Mouse (Mus musculus) testis, adult 2 months (tissue): ENCODE results near the gene Ap5s1. TPM values are rescaled to one million over a fixed set of nuclear protein-coding genes. Genes with fewer than 3 reads are reported as not detected.

Experiments used
- H3K27ac ChIP-seq: fragments of 200-500 bp; 2 replicates; pipeline ENCODE4 v1.5.1; 2012; ENCODE audit warnings: low read depth, low read length; ENCODE audit not compliant: control insufficient read depth, insufficient read depth
- H3K27me3 ChIP-seq: fragments of 200-500 bp; 2 replicates; pipeline ENCODE4 v1.6.1; 2012; ENCODE audit warnings: mild to moderate bottlenecking, low read length, moderate library complexity; ENCODE audit not compliant: control insufficient read depth, insufficient read depth
- H3K36me3 ChIP-seq: fragments of 200-500 bp; 2 replicates; pipeline ENCODE4 v1.6.1; 2012; ENCODE audit warnings: mild to moderate bottlenecking, low read length; ENCODE audit not compliant: control insufficient read depth, insufficient read depth
- H3K4me1 ChIP-seq: fragments of 200-500 bp; 2 replicates; pipeline ENCODE4 v1.6.1; 2012; ENCODE audit warnings: low read length; ENCODE audit not compliant: control insufficient read depth, insufficient read depth
- H3K4me3 ChIP-seq: fragments of 200-500 bp; 2 replicates; pipeline ENCODE4 v1.5.1; 2012; ENCODE audit warnings: low read depth, mild to moderate bottlenecking, low read length, moderate library complexity, mixed read lengths; ENCODE audit not compliant: control insufficient read depth
- CTCF ChIP-seq: fragments of 200-500 bp; IDR thresholded peaks from 2 replicates; pipeline ENCODE4 v1.5.1; 2012; ENCODE audit warnings: low read depth, mild to moderate bottlenecking, inconsistent platforms, low read length, moderate library complexity; ENCODE audit not compliant: control insufficient read depth, insufficient read depth, insufficient replicate concordance
- POLR2A ChIP-seq: fragments of 200-500 bp; IDR thresholded peaks from 2 replicates; pipeline ENCODE4 v1.6.1; 2012; ENCODE audit warnings: low read depth, mild to moderate bottlenecking, inconsistent platforms, low read length, moderate library complexity; ENCODE audit not compliant: control insufficient read depth
- polyA plus RNA-seq: library from polyadenylated mRNA; depleted of rRNA; stranded (reverse); fragments of >200 nt; gene quantifications from 2 replicates; pipeline ENCODE4 v1.2.3, GENCODE M21; 2012

Gene Ap5s1
- polyA plus RNA-seq, 1 experiment = 12.7 TPM

DNA sequence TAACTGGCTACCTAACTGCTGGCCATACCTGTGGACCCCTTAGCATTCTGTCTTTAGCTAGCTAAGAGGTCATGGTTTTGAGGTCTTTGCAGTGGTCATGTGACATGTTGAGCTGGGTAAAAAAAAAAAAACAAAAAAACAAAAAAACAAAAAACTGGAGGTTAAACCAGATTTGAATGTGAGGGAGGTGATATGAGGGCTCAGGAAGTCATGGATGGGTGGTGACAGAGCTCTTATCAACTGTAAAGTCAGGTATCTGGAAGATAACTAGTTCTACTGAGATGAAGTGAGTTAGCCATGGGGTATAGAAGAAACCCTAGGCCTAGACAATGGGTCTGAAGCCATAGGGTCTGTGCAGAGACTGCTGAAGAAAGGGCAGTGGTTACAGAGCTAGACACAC, 35.3 kb downstream of the Ap5s1 start:
- Histone ChIP-seq H3K27ac (no peak overlapping the region), H3K36me3 (no peaks in the 10 kb centered on the region), H3K4me3 (no peak overlapping the region), H3K27me3 (no peaks in the 10 kb centered on the region), H3K4me1 (no peaks in the 10 kb centered on the region)
- TF ChIP-seq POLR2A (no peak), CTCF (no peak)

DNA sequence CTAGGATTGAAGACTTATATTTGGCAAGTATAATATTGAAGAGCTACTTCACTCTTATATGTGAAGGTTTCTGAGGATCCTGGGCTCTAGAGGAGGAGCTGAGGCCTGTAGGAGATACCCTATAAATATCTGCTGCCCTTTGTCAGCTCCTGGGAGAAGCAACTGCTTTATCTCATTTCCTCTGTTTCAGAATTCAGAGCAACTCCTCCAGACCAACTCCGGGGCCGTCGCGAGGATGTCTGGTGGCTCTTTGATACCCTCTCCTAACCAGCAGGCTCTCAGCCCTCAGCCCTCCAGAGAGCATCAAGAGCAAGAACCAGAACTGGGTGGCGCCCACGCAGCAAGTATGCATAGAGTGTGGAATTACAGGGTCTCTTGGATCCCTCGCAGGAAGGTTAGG, 36.1 kb downstream of the Ap5s1 start:
- no peaks in the 10 kb centered on the region for H3K27me3 ChIP-seq
- TF ChIP-seq CTCF (no peak), POLR2A (no peak)
- H3K4me1 ChIP-seq = no peaks in the 10 kb centered on the region
- no peaks in the 10 kb centered on the region for H3K36me3 ChIP-seq
- no peak overlapping the region for H3K4me3 ChIP-seq
- H3K27ac ChIP-seq = no peak overlapping the region

- H3K27ac ChIP-seq = peak overlapping the region; percentile 42; the same call in 1 of the 2 replicates
- H3K4me1 ChIP-seq = peaks cover 2% of the 10 kb centered on the region
- no peak overlapping the region for H3K4me3 ChIP-seq
- TF ChIP-seq POLR2A = no peak
- peak; percentile 51; the same call in 1 of the 2 replicates for TF ChIP-seq CTCF
- no peaks in the 10 kb centered on the region for H3K36me3 ChIP-seq
- no peaks in the 10 kb centered on the region for H3K27me3 ChIP-seq
Measured at GRCm38 (mm10) chr2:131253681-131254328, 46.9 kb downstream of the Ap5s1 start.

DNA sequence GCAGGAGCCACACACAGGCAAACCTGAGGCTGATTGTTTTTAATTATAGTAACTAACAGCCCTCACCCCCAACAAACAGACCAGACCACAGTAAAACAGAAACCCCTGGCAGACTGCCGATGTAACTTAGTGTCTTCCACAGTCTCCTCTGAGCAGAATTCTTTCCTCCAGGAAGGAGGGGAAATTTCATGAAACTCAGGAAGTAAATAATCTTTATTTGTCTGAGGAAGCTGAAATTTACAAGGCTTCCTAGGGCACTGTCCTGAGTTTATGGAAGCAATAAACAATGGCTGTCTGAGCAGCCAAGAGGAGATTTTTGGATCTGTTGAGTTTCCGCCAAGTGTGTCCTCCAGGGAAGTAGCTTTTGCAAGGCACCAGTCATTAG, 47.4 kb downstream of the Ap5s1 start:
- Histone ChIP-seq H3K4me3 (no peak overlapping the region), H3K4me1 (peaks cover 2% of the 10 kb centered on the region), H3K36me3 (no peaks in the 10 kb centered on the region), H3K27ac (peak overlapping the region; percentile 42), H3K27me3 (no peaks in the 10 kb centered on the region)
- TF ChIP-seq POLR2A (no peak), CTCF (no peak)

DNA sequence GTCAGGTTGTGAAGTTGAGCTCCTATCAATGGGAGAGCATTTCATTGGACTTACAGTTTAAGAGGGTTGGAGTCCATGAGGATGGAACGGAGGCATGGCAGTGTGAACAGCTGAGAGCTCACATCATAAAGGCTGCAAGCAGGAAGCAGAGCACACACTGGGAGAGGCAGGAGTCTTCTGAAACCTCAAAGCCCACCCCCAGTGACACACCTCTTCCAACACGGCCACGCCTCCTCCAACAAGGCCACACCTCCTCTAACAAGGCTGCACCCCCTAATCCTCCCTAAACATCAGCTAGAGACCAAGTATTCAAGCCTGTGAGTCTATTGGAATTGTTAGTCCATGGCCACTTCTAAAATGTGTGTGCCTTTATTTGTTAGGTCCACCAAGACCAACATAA, 48.9 kb downstream of the Ap5s1 start:
- no peaks in the 10 kb centered on the region for H3K27me3 ChIP-seq
- H3K4me3 ChIP-seq = no peak overlapping the region
- H3K36me3 ChIP-seq = no peaks in the 10 kb centered on the region
- H3K4me1 ChIP-seq = peaks cover 6% of the 10 kb centered on the region
- no peak overlapping the region for H3K27ac ChIP-seq
- TF ChIP-seq POLR2A = no peak
- no peak for TF ChIP-seq CTCF

DNA sequence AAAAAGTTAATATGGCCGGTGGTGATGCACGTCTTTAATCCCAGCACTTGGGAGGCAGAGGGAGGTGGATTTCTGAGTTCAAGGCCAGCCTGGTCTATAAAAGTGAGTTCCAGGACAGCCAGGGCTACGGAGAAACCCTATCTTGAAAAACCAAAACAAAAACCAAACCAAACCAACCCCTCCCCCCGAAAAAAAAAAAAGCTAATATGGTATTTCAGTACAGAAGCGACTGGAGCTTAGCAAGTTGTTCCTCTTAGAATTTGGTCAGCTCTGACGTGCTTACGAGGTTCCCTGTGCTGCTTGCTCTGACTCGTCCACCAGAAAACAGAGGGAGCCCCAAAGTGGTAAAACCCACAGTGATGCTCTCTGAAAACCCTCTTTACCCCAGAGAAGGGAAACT, 51.8 kb downstream of the Ap5s1 start:
- Histone ChIP-seq H3K4me3 (no peak overlapping the region), H3K27ac (no peak overlapping the region), H3K4me1 (peaks cover 8% of the 10 kb centered on the region), H3K27me3 (no peaks in the 10 kb centered on the region), H3K36me3 (no peaks in the 10 kb centered on the region)
- no peak for TF ChIP-seq POLR2A
- no peak for TF ChIP-seq CTCF

DNA sequence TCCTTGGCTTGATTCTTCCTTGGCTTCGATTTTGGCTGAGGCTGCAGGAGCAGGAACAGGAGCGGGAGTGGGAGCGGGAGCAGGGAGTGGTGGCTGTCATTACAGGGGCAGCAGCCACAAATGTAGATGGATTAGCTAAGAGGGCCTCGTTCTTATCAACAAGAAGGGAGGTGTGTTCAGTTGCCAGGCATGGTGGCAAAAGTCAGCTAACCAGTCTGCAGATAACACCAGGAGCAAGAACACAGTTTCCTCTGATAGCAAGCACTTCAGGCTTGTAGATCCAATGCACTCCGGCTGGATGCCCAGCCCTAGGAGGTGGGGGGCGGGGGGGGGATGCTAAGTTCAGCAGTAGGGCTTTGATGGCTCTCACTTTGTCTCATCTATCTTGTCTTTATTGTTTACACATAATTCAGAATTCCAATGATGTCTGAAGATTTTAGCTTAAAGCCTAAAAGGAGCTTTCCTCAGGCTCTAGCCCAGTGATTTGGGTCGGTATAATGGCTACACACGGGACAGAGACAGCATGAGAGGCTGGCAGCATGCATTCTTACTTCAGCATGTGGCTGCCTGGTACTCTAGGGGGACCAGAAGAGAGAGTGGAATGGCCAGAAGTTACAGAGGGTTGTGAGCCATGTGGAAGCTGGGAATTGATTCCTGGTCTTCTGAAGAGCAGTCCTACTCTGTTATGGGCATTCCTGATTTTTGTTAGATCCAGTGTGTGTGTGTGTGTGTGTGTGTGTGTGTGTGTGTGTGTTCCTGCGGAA, 53.8 kb downstream of the Ap5s1 start:
- no peak for TF ChIP-seq POLR2A
- TF ChIP-seq CTCF = no peak
- Histone ChIP-seq H3K4me1 (peaks cover 11% of the 10 kb centered on the region), H3K36me3 (no peaks in the 10 kb centered on the region), H3K4me3 (peak overlapping the region; percentile 36), H3K27ac (no peak overlapping the region), H3K27me3 (no peaks in the 10 kb centered on the region)

- H3K27me3 ChIP-seq = no peaks in the 10 kb centered on the region
- peak overlapping the region; percentile 89 for H3K27ac ChIP-seq
- no peaks in the 10 kb centered on the region for H3K36me3 ChIP-seq
- peaks cover 11% of the 10 kb centered on the region for H3K4me1 ChIP-seq
- TF ChIP-seq POLR2A (no peak), CTCF (no peak)
- peak overlapping the region; percentile 92 for H3K4me3 ChIP-seq
Measured at GRCm38 (mm10) chr2:131261481-131262212, 54.8 kb downstream of the Ap5s1 start.
